Mouse (Mus musculus): ENCODE data around the gene Agfg2. TPM values are rescaled to one million over a fixed set of nuclear protein-coding genes. Genes with fewer than 3 reads are reported as not detected.

The Agfg2 gene
- polyA plus RNA-seq, 1 experiment from 2014 or later: 30.5 TPM

Other genes starting within 250 kb of the Agfg2 start
- gene Zan, start 207.7 kb downstream of the Agfg2 start, polyA plus RNA-seq (2015; fragmentation: Nextera tagmentation; extraction: Ambion mirVana): 0.07 and 0.11 TPM in 2 replicates
- gene Pop7, start 182.2 kb downstream of the Agfg2 start, polyA plus RNA-seq (2015; fragmentation: Nextera tagmentation; extraction: Ambion mirVana): 28.1 and 28.3 TPM in 2 replicates
- gene Gigyf1, start 166.2 kb downstream of the Agfg2 start, polyA plus RNA-seq (2015; fragmentation: Nextera tagmentation; extraction: Ambion mirVana): 2.8 and 3.1 TPM in 2 replicates
- gene Epo, start 151.5 kb downstream of the Agfg2 start, polyA plus RNA-seq (2015; fragmentation: Nextera tagmentation; extraction: Ambion mirVana): 0.81 and 1.2 TPM in 2 replicates
- gene Gnb2, start 151.2 kb downstream of the Agfg2 start, polyA plus RNA-seq (2015; fragmentation: Nextera tagmentation; extraction: Ambion mirVana): 125 and 127 TPM in 2 replicates
- gene Actl6b, start 131.2 kb downstream of the Agfg2 start, polyA plus RNA-seq (2015; fragmentation: Nextera tagmentation; extraction: Ambion mirVana): 0.05 TPM in 1 of 2 replicates, not detected in the other
- 60.5 and 62.5 TPM in 2 replicates for gene Tfr2, start 114.9 kb downstream of the Agfg2 start, polyA plus RNA-seq (2015; fragmentation: Nextera tagmentation; extraction: Ambion mirVana)
- 21.3 and 23.1 TPM in 2 replicates for gene Mospd3, start 83.7 kb downstream of the Agfg2 start, polyA plus RNA-seq (2015; fragmentation: Nextera tagmentation; extraction: Ambion mirVana)
- gene Pcolce, start 70.9 kb downstream of the Agfg2 start, polyA plus RNA-seq (2015; fragmentation: Nextera tagmentation; extraction: Ambion mirVana): 15.0 and 21.5 TPM in 2 replicates
- 0.07 and 0.13 TPM in 2 replicates for gene Fbxo24, start 55.7 kb downstream of the Agfg2 start, polyA plus RNA-seq (2015; fragmentation: Nextera tagmentation; extraction: Ambion mirVana)
- gene Lrch4, start 55.6 kb downstream of the Agfg2 start, polyA plus RNA-seq (2015; fragmentation: Nextera tagmentation; extraction: Ambion mirVana): 25.1 and 26.8 TPM in 2 replicates
- gene Gm20605, start 55.6 kb downstream of the Agfg2 start, polyA plus RNA-seq (2015; fragmentation: Nextera tagmentation; extraction: Ambion mirVana): 5.2 and 6.1 TPM in 2 replicates
- 4.5 and 6.7 TPM in 2 replicates for gene Sap25, start 43.4 kb downstream of the Agfg2 start, polyA plus RNA-seq (2015; fragmentation: Nextera tagmentation; extraction: Ambion mirVana)
- 0.15 TPM in 1 of 2 replicates, not detected in the other for gene Irs3, start 39.0 kb downstream of the Agfg2 start, polyA plus RNA-seq (2015; fragmentation: Nextera tagmentation; extraction: Ambion mirVana)
- gene Nyap1, start 56.9 kb upstream of the Agfg2 start, polyA plus RNA-seq (2015; fragmentation: Nextera tagmentation; extraction: Ambion mirVana): 0.21 and 0.33 TPM in 2 replicates
- 59.8 and 64.4 TPM in 2 replicates for gene Tsc22d4, start 61.0 kb upstream of the Agfg2 start, polyA plus RNA-seq (2015; fragmentation: Nextera tagmentation; extraction: Ambion mirVana)
- gene Ppp1r35, start 94.1 kb upstream of the Agfg2 start, polyA plus RNA-seq (2015; fragmentation: Nextera tagmentation; extraction: Ambion mirVana): 14.8 and 15.5 TPM in 2 replicates
- 3.8 and 4.6 TPM in 2 replicates for gene Mepce, start 102.9 kb upstream of the Agfg2 start, polyA plus RNA-seq (2015; fragmentation: Nextera tagmentation; extraction: Ambion mirVana)
- 3.8 and 4.0 TPM in 2 replicates for gene Zcwpw1, start 103.1 kb upstream of the Agfg2 start, polyA plus RNA-seq (2015; fragmentation: Nextera tagmentation; extraction: Ambion mirVana)
- 5.1 and 6.1 TPM in 2 replicates for gene Pilra, start 151.6 kb upstream of the Agfg2 start, polyA plus RNA-seq (2015; fragmentation: Nextera tagmentation; extraction: Ambion mirVana)
- gene Pilrb1, start 173.4 kb upstream of the Agfg2 start, polyA plus RNA-seq (2015; fragmentation: Nextera tagmentation; extraction: Ambion mirVana): 5.8 and 6.6 TPM in 2 replicates
- gene Pilrb2, start 187.1 kb upstream of the Agfg2 start, polyA plus RNA-seq (2015; fragmentation: Nextera tagmentation; extraction: Ambion mirVana): 5.6 and 8.3 TPM in 2 replicates
- 6.2 and 6.8 TPM in 2 replicates for gene Cyp3a13, start 236.9 kb upstream of the Agfg2 start, polyA plus RNA-seq (2015; fragmentation: Nextera tagmentation; extraction: Ambion mirVana)

Measured in liver, embryonic 16.5 days (tissue).